Mouse (Mus musculus): ENCODE measurements around the gene Sstr4.

GRCm38 (mm10) chr2:148346976-148347375, 48.2 kb upstream of the Sstr4 start:
- no peak for TF ChIP-seq CTCF (IDR thresholded peaks at IDR 0.05; ENCODE audit: control insufficient read depth, insufficient read depth, insufficient read length)
- TF ChIP-seq MAX (IDR thresholded peaks at IDR 0.05) = no peak
- no peak for TF ChIP-seq CEBPB (IDR thresholded peaks at IDR 0.05; ENCODE audit: low read depth)

Data from C2C12 (cell line).